Mouse (Mus musculus) heart, adult 10 weeks (tissue): ENCODE results near the gene Atg4c. TPM values are rescaled to one million over a fixed set of nuclear protein-coding genes. Genes with fewer than 3 reads are reported as not detected.

ENCODE experiments used
- polyA plus RNA-seq: library from polyadenylated mRNA; stranded (reverse); fragments of 350-450 nt; fragmentation: Illumina TruSeq; extraction: RNeasy Lipid Tissue Mini Kit (QIAGEN cat#74804); gene quantifications from one replicate; pipeline ENCODE4 v1.2.3, GENCODE M21; 2014; ENCODE audit warnings: low read depth, low replicate concordance

Gene Atg4c
- 4.9 TPM for polyA plus RNA-seq

DNA sequence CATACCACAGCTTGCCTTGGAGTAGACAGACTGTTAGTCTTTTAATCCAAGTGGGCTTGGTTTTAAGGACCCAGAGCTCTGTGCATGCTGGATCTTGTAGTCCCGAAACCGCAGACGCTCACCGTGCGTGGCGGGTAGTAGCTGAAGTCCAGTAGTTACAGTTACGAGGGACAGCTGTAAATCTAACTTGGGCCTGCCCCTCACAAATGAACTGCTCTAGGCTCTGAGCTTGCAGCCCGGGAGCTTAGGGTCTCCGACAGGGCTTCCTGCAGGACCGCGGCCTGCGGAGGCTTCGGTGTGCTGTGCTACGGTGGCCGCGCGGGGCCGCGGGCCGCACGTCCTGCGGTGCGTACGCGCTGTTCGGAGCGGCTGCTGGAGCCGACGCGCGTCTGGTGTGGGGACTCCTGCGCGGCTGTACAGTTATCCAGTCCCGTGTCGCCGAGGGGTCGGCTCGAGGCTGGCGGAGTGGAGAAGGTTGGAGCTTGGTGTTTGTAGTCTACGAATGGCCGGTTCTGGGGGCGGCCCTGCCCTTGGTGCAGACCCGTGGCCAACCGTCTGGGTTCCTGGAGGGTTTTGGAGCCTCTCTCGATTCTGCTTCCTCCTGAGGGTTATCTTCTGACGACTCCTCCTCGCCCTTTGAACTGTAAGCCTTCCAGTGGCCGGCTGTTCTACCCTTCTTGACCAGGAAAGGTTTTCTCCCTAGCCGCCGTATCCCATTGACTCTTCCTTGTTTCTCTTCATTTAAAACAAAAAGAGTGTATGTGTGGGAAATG is at the start of gene Atg4c:
TSS of gene Atg4c (plus strand) at position 125 of the 773 bp plus-strand sequence.

Other genes with a start within 250 kb of the Atg4c start
- gene Angptl3, start 163.0 kb upstream of the Atg4c start, polyA plus RNA-seq, result 6.3 TPM
- 12.5 TPM for gene Dock7, start 73.0 kb upstream of the Atg4c start, polyA plus RNA-seq
- not detected for gene Gm12689, start 102.0 kb downstream of the Atg4c start, polyA plus RNA-seq